Mouse (Mus musculus) heart, postnatal 0 days (tissue): ENCODE results near the gene Mrvi1. TPM values are rescaled to one million over a fixed set of nuclear protein-coding genes. Genes with fewer than 3 reads are reported as not detected.
A peak's percentile ranks its signal among the peaks of the same experiment; 100 is the strongest.

Experiments used
- ATAC-seq: fragments of 200-750 bp; cut with Nextera tagmentation; 2 replicates; pipeline ENCODE4 v1.8.0; 2017; ENCODE audit warnings: low read depth, moderate number of reproducible peaks, moderate library complexity; ENCODE audit not compliant: insufficient read depth
- DNase-seq: peaks from one replicate; pipeline ENCODE4 v3.0.0-alpha.2; 2016; ENCODE audit warnings: low spot score
- H3K27ac ChIP-seq: fragments of 300-500 bp; sonication (generic); 2 replicates; pipeline ENCODE4 v1.5.1; 2014; ENCODE audit warnings: low read depth, mild to moderate bottlenecking
- H3K27me3 ChIP-seq: fragments of 300-500 bp; sonication (generic); 2 replicates; pipeline ENCODE4 v1.6.1; 2014; ENCODE audit warnings: low read length, mixed read lengths; ENCODE audit not compliant: control insufficient read depth, insufficient read depth
- H3K36me3 ChIP-seq: fragments of 300-500 bp; sonication (generic); replicated peaks from 2 replicates; pipeline ENCODE4 v1.6.1; 2014; ENCODE audit warnings: low read length, mixed read lengths; ENCODE audit not compliant: control insufficient read depth, insufficient read depth
- H3K4me1 ChIP-seq: fragments of 300-500 bp; sonication (generic); 2 replicates; pipeline ENCODE4 v1.6.1; 2014; ENCODE audit warnings: antibody characterized with exemption; ENCODE audit not compliant: control insufficient read depth, insufficient read depth
- H3K4me2 ChIP-seq: fragments of 300-500 bp; sonication (generic); 2 replicates; pipeline ENCODE4 v1.6.1; 2014; ENCODE audit warnings: low read depth, mild to moderate bottlenecking, low read length, moderate library complexity
- H3K4me3 ChIP-seq: fragments of 300-500 bp; sonication (generic); 2 replicates; pipeline ENCODE4 v1.5.1; 2014; ENCODE audit warnings: low read depth, low read length
- H3K9ac ChIP-seq: fragments of 300-500 bp; sonication (generic); replicated peaks from 2 replicates; pipeline ENCODE4 v1.6.1; 2014; ENCODE audit warnings: low read depth, low read length, mixed read lengths
- H3K9me3 ChIP-seq: fragments of 300-500 bp; sonication (generic); replicated peaks from 2 replicates; pipeline ENCODE4 v1.6.1; 2016; ENCODE audit warnings: low read length; ENCODE audit not compliant: control insufficient read depth
- CTCF ChIP-seq: IDR thresholded peaks from 2 replicates; pipeline ENCODE4 v1.5.1; 2016; ENCODE audit warnings: antibody characterized with exemption, control low read depth, low read depth
- EP300 ChIP-seq: IDR thresholded peaks from 2 replicates; pipeline ENCODE4 v1.6.1; 2016; ENCODE audit warnings: antibody characterized with exemption, low read depth
- WGBS: fragments of 180-500 bp; shearing (Covaris S2); extraction: QIAGEN DNeasy Blood & Tissue Kit; methylation state at CpG from one replicate; pipeline ENCODE4 v1.1.7; 2014; 5-methylcytosine and 5-hydroxymethylcytosine counted together
- polyA plus RNA-seq: library from polyadenylated mRNA; unstranded; fragments of >200 nt; fragmentation: Nextera tagmentation; extraction: Ambion mirVana; gene quantifications from 2 replicates; pipeline ENCODE4 v1.2.1, GENCODE M21; 2015
- total RNA-seq: library from RNA; depleted of rRNA; stranded (reverse); fragments of >200 nt; gene quantifications from 2 replicates; pipeline ENCODE4 v1.2.3, GENCODE M21; 2014; ENCODE audit warnings: low replicate concordance

Gene Mrvi1
- total and polyA plus RNA-seq, 2 experiments from 2014 or later: 3.1 to 7.6 TPM

- H3K27ac ChIP-seq: no peak overlapping the region
- TF ChIP-seq EP300 (no peak), CTCF (no peak)
- peaks cover 29% of the 10 kb centered on the region for H3K4me1 ChIP-seq
- DNase-seq (no peak), ATAC-seq (no peak)
- H3K4me3 ChIP-seq: no peak overlapping the region
- H3K27me3 ChIP-seq: no peaks in the 10 kb centered on the region
- H3K9me3 ChIP-seq: no peaks in the 10 kb centered on the region
- no peak overlapping the region for H3K9ac ChIP-seq
- no peak overlapping the region for H3K4me2 ChIP-seq
- WGBS: 50% methylated on average over 7 of the region's 7 CpGs
- H3K36me3 ChIP-seq: no peaks in the 10 kb centered on the region
These were observed 3.5 kb upstream of the Mrvi1 start for GRCm38 (mm10) chr7:110985581-110986265.

GRCm38 (mm10) chr7:110983621-110984020 is 1.4 kb upstream of the Mrvi1 start:
- TF ChIP-seq CTCF (no peak), EP300 (no peak)
- H3K36me3 ChIP-seq: no peaks in the 10 kb centered on the region

GRCm38 (mm10) chr7:110982764-110983163 is 503 bp upstream of the Mrvi1 start:
- Histone ChIP-seq H3K27ac (peak overlapping the region; percentile 64; the same call in 1 of the 2 replicates), H3K4me1 (peaks cover 11% of the 10 kb centered on the region; the same call in 1 of the 2 replicates), H3K9ac (no peak overlapping the region), H3K4me3 (no peak overlapping the region), H3K9me3 (no peaks in the 10 kb centered on the region), H3K4me2 (0 out of 2 replicates have a peak overlapping the region, but pooled peaks have one; percentile 33), H3K36me3 (no peaks in the 10 kb centered on the region), H3K27me3 (no peaks in the 10 kb centered on the region)
- TF ChIP-seq CTCF (peak; percentile 61), EP300 (no peak)
- 35% methylated on average over 4 of the region's 4 CpGs for WGBS
- ATAC-seq: no peak; the same call in 1 of the 2 replicates
- DNase-seq: peak; percentile 35

More at GRCm38 (mm10) chr7:110983621-110984020, 1.4 kb upstream of the Mrvi1 start:
- WGBS: 78% methylated on average over 5 of the region's 5 CpGs
- Histone ChIP-seq H3K27ac (no peak overlapping the region), H3K4me3 (no peak overlapping the region), H3K4me2 (no peak overlapping the region), H3K27me3 (no peaks in the 10 kb centered on the region), H3K4me1 (peaks cover 11% of the 10 kb centered on the region; the same call in 1 of the 2 replicates), H3K9me3 (no peaks in the 10 kb centered on the region), H3K9ac (no peak overlapping the region)
- DNase-seq: no peak
- ATAC-seq: no peak

GRCm38 (mm10) chr7:110981036-110981435 is 1.2 kb downstream of the Mrvi1 start:
- no peak; the same call in 1 of the 2 replicates for ATAC-seq
- WGBS: 33% methylated on average over 8 of the region's 8 CpGs
- H3K9me3 ChIP-seq: no peaks in the 10 kb centered on the region

GRCm38 (mm10) chr7:110977699-110978392 is 4.4 kb downstream of the Mrvi1 start:
- H3K36me3 ChIP-seq: no peaks in the 10 kb centered on the region
- DNase-seq: no peak
- no peaks in the 10 kb centered on the region for H3K27me3 ChIP-seq
- ATAC-seq: no peak
- no peaks in the 10 kb centered on the region for H3K9me3 ChIP-seq
- no peak overlapping the region; the same call in 1 of the 2 replicates for H3K27ac ChIP-seq
- H3K9ac ChIP-seq: no peak overlapping the region
- 78% methylated on average over 7 of the region's 7 CpGs for WGBS
- no peak overlapping the region for H3K4me3 ChIP-seq
- H3K4me1 ChIP-seq: peaks cover 8% of the 10 kb centered on the region; the same call in 1 of the 2 replicates
- H3K4me2 ChIP-seq: no peak overlapping the region
- TF ChIP-seq CTCF (no peak), EP300 (no peak)

More at GRCm38 (mm10) chr7:110981036-110981435, 1.2 kb downstream of the Mrvi1 start:
- Histone ChIP-seq H3K27ac (peak overlapping the region; percentile 64), H3K4me1 (peaks cover 13% of the 10 kb centered on the region), H3K36me3 (no peaks in the 10 kb centered on the region), H3K27me3 (no peaks in the 10 kb centered on the region), H3K4me3 (peak overlapping the region; percentile 30), H3K9ac (peak overlapping the region; percentile 52; the same call in 1 of the 2 replicates), H3K4me2 (peak overlapping the region; percentile 36)
- no peak for TF ChIP-seq EP300
- no peak for TF ChIP-seq CTCF
- DNase-seq: no peak
